Mouse (Mus musculus) heart, postnatal 0 days (tissue): ENCODE data around the gene Chrm4.

Source experiments
- CTCF ChIP-seq: IDR thresholded peaks from 2 replicates; pipeline ENCODE4 v1.5.1; 2016; ENCODE audit warnings: antibody characterized with exemption, control low read depth, low read depth
- EP300 ChIP-seq: IDR thresholded peaks from 2 replicates; pipeline ENCODE4 v1.6.1; 2016; ENCODE audit warnings: antibody characterized with exemption, low read depth

DNA sequence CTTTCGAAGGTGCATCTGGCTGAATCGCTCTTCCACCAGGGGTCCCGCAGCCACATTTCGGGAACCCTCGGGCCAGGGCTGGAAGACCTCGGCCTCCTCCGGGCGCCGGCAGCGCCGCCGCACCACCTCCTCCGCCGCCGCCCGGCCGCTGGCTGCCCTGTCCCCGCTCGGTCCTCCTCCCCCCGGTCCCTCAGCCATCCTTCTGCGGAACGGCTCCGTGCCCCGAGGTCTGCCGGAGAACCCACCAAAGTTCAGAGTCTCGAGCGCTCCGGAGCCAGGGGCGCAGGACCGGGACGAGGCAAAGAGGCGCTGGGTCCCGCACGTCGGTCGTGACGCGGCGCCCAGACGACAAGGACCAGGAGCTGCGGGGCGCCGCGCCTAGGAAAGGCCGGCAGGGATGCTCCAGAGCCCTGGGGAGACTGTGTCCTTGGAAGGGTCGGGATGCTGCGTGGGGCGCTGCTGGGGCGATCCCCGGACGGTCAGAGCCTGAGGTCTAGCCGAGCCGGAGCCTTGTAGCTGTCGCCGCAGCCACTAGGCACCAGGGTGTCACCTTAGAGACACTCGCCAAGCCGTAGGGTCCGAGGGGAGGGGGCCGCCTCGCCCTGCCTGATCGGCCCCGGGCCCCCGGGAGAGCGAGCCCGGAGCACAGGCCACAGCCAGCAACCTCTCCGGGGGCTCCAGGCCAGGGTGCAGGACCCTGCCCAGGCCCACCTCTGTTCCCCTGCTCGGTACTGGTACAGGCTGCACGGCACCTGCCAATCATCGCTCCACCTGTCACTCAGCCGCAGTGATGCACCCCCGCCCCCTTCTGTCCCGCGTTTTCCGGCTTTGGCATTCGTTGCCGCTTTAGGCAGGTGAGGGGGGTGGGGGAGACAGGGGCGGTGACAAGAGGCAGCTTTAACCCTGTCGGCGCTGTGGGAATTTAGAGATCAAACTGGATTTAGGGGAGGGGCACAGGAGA is 48.8 kb downstream of the Chrm4 start, which contains the start of gene Dgkz:
- no peak for TF ChIP-seq CTCF
- no peak for TF ChIP-seq EP300
